26 mouse cellular contexts compared by ENCODE assay signal in genomic region chr1:149699411-149699810, GRCm38 (mm10).
"Had no signal": no experiment of that assay in that cellular context is flagged by ENCODE, and none has a peak within 500 bp of the region (broad histone marks: within the 10 kb centered on the region; RNA-seq: fewer than 3 reads in every experiment).

No protein-coding gene starts in this region.

- H3K4me2 ChIP-seq: limb, embryonic 13.5 days; liver, embryonic 12.5 days; liver, embryonic 15.5 days; lung, embryonic 15.5 days; midbrain, embryonic 12.5 days; neural tube, embryonic 13.5 days had no signal

- ATAC-seq: intestine, embryonic 16.5 days; liver, embryonic 12.5 days had no signal

- H3K4me3 ChIP-seq: layer of hippocampus, adult 2 months; limb, embryonic 10.5 days; limb, embryonic 13.5 days; liver, embryonic 12.5 days; liver, embryonic 15.5 days; lung, embryonic 15.5 days; megakaryocyte, embryonic 14.5 days; midbrain, embryonic 12.5 days; myocyte; neural tube, embryonic 13.5 days had no signal

- H3K9me3 ChIP-seq: limb, embryonic 10.5 days; limb, embryonic 13.5 days; liver, embryonic 12.5 days; liver, embryonic 15.5 days; lung, embryonic 15.5 days; megakaryocyte, embryonic 14.5 days; midbrain, embryonic 12.5 days; neural tube, embryonic 13.5 days had no signal

- H3K4me1 ChIP-seq: limb, embryonic 10.5 days; limb, embryonic 13.5 days; liver, embryonic 12.5 days; liver, embryonic 15.5 days; lung, embryonic 15.5 days; megakaryocyte, embryonic 14.5 days; midbrain, embryonic 12.5 days; neural tube, embryonic 13.5 days had no signal

- H3K36me3 ChIP-seq: limb, embryonic 10.5 days; limb, embryonic 13.5 days; liver, embryonic 12.5 days; liver, embryonic 15.5 days; lung, embryonic 15.5 days; midbrain, embryonic 12.5 days; neural tube, embryonic 13.5 days had no signal

- DNase-seq: kidney, adult 18-20 months; kidney, postnatal 25 days; layer of hippocampus, adult 9-11 months; liver; lung, adult 18-20 months; lung, postnatal 10 days; lung, postnatal 36 days; right cerebral cortex, adult 18-20 months; right cerebral cortex, postnatal 14 days; right cerebral cortex, postnatal 4 days; thymus, adult 2 months; thymus, postnatal 14 days; thymus, postnatal 4 days had no signal

- H3K27me3 ChIP-seq: limb, embryonic 13.5 days; liver, embryonic 12.5 days; liver, embryonic 15.5 days; lung, embryonic 15.5 days; megakaryocyte, embryonic 14.5 days; midbrain, embryonic 12.5 days; neural tube, embryonic 13.5 days had no signal

- H3K27ac ChIP-seq: kidney, postnatal 0 days; layer of hippocampus, adult 2 months; limb, embryonic 10.5 days; limb, embryonic 13.5 days; liver, embryonic 12.5 days; liver, embryonic 15.5 days; lung, embryonic 15.5 days; midbrain, embryonic 12.5 days; neural tube, embryonic 13.5 days; stomach, postnatal 0 days had no signal

- H3K9ac ChIP-seq: limb, embryonic 13.5 days; liver, embryonic 12.5 days; liver, embryonic 15.5 days; lung, embryonic 15.5 days; midbrain, embryonic 12.5 days; neural tube, embryonic 13.5 days had no signal
